Mouse (Mus musculus) megakaryocyte, embryonic 14.5 days (primary cell): ENCODE results near the gene Rapgef5.

ENCODE experiments used
- FLI1 ChIP-seq: IDR thresholded peaks from 2 replicates; pipeline ENCODE4 v1.6.1; 2012; ENCODE audit warnings: low read length, inconsistent platforms, mixed read lengths
- GATA1 ChIP-seq: IDR thresholded peaks from 3 replicates; pipeline ENCODE4 v1.6.1; 2012; ENCODE audit warnings: mixed read lengths, low read length, inconsistent platforms, borderline replicate concordance

GRCm38 (mm10) chr12:117502834-117503233 is 13.4 kb upstream of the Rapgef5 start:
- TF ChIP-seq FLI1: no peak
- TF ChIP-seq GATA1: no peak
